8 mouse cellular contexts compared by ENCODE assay signal in the genomic region with DNA sequence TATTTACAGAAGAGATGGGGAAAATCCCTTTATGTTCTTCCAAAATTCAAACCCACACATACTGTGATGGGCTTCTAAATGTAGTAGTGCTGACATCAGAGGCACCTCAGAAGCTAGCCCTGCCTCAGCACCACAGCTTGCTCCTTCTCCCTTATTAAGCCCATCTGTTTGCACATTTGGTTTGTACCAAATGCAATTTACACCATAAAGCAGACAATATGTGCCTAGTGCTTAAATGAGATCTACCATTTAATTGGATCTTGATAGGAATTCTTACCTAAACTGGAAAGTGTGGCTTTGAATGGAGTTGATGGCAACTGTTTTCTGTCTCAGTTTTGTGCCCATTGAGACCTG.
DNase-seq lines count a peak whose midpoint lies in the region; ATAC-seq and TF ChIP-seq lines count a peak whose summit lies in the region.

No protein-coding gene starts in this region.

- peak overlapping the region; percentile 54 for H3K9ac ChIP-seq in heart, embryonic 16.5 days (ENCODE audit: low read length)

- H3K4me1 ChIP-seq in heart, embryonic 16.5 days (ENCODE audit: control insufficient read depth, insufficient read depth, low read length): peaks cover 59% of the 10 kb centered on the region
- H3K4me1 ChIP-seq in testis, adult 2 months (ENCODE audit: control insufficient read depth, insufficient read depth, low read length): peaks cover 6% of the 10 kb centered on the region

- intact Hi-C loops in left cerebral cortex, postnatal 14 days (cut with DNase I): loop anchor here (5.0 kb wide), 1 partner anchor 342 kb away; a partner anchor contains a TSS

- no peak for TF ChIP-seq POLR2A in testis, adult 2 months (IDR thresholded peaks at IDR 0.05; ENCODE audit: control insufficient read depth, low read depth, low read length)

- H3K4me2 ChIP-seq in heart, embryonic 16.5 days (ENCODE audit: low read depth, low read length): peak overlapping the region; percentile 65

- H3K36me3 ChIP-seq in heart, embryonic 16.5 days (ENCODE audit: control insufficient read depth, insufficient read depth): no peaks in the 10 kb centered on the region
- no peaks in the 10 kb centered on the region for H3K36me3 ChIP-seq in testis, adult 2 months (ENCODE audit: control insufficient read depth, insufficient read depth, low read length)

- peak overlapping the region; percentile 97 for H3K27ac ChIP-seq in heart, embryonic 16.5 days (ENCODE audit: low read length)
- peak overlapping the region; percentile 77 for H3K27ac ChIP-seq in testis, adult 2 months (ENCODE audit: control insufficient read depth, insufficient read depth, low read depth, low read length)

- ATAC-seq in heart, embryonic 16.5 days (replicated peaks; ENCODE audit: extremely low read depth, insufficient read depth, low FRiP score): no peak
- no peak for ATAC-seq in activated CD4-positive, CD25-positive, alpha-beta regulatory T cell, adult 4 months

- H3K27me3 ChIP-seq in heart, embryonic 16.5 days (ENCODE audit: control insufficient read depth, insufficient read depth, low read length): no peaks in the 10 kb centered on the region
- no peaks in the 10 kb centered on the region for H3K27me3 ChIP-seq in testis, adult 2 months (ENCODE audit: control insufficient read depth, insufficient read depth, low read length)

- no peaks in the 10 kb centered on the region for H3K9me3 ChIP-seq in heart, embryonic 16.5 days (replicated peaks; ENCODE audit: control insufficient read depth, low read length)

- DNase-seq in heart, postnatal 4 days: no peak
- DNase-seq in testis, postnatal 10 days (ENCODE audit: low spot score): no peak
- DNase-seq in left cerebral cortex, postnatal 14 days (ENCODE audit: low spot score in 2 of 2): peak; percentile 45 to 70
- peak; percentile 93 for DNase-seq in telencephalon, adult 2 months (ENCODE audit: low read depth, low spot score)
- no peak for DNase-seq in adrenal gland, postnatal 14 days

- peak overlapping the region; percentile 40 for H3K4me3 ChIP-seq in heart, embryonic 16.5 days (ENCODE audit: low read length)
- H3K4me3 ChIP-seq in testis, adult 2 months (ENCODE audit: control insufficient read depth, low read depth, low read length): no peak overlapping the region

- no peak for TF ChIP-seq CTCF in testis, adult 2 months (IDR thresholded peaks at IDR 0.05; ENCODE audit: control insufficient read depth, insufficient read depth, insufficient replicate concordance, low read depth, low read length)

Comparison
In these comparisons a context has a peak if more than half of its experiments do, and no peak if none do; other contexts are left out.
1. DNase-seq: peak in left cerebral cortex, postnatal 14 days (2 of 2) and telencephalon, adult 2 months (single experiment); none in heart, postnatal 4 days (single experiment), testis, postnatal 10 days (single experiment) and adrenal gland, postnatal 14 days (single experiment).